Mouse (Mus musculus) ovary, adult 2 months (tissue): Measurements from ENCODE around the gene Olfr1219. TPM values are rescaled to one million over a fixed set of nuclear protein-coding genes. Genes with fewer than 3 reads are reported as not detected.

Experiments used
- polyA plus RNA-seq: library from polyadenylated mRNA; depleted of rRNA; stranded (reverse); fragments of >200 nt; gene quantifications from 2 replicates; pipeline ENCODE4 v1.2.3, GENCODE M21; 2012; rRNA removed

The Olfr1219 gene
- polyA plus RNA-seq, result not detected in 2 replicates

DNA sequence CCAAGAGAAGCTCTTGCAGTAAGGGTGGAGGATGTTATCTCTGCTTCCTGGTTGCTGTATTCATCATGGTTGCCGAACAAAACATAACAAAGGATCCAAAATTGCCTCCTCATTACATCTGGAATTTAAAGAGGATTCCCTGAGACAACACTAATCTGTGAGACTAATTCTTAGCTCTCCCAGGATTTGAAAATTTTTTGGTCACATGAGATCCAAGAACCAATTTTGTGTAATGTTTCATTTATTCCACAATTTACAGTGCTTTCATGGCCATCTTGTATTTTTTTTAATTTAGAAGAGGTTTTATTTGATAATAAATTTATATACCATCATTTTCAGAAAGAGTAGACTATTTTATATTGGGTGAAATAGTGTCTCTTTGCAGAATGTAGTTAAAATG lies at the start of gene Olfr1219:
Gene Olfr1219 (minus strand): TSS at position 101 of the 400 bp plus-strand sequence.

DNA sequence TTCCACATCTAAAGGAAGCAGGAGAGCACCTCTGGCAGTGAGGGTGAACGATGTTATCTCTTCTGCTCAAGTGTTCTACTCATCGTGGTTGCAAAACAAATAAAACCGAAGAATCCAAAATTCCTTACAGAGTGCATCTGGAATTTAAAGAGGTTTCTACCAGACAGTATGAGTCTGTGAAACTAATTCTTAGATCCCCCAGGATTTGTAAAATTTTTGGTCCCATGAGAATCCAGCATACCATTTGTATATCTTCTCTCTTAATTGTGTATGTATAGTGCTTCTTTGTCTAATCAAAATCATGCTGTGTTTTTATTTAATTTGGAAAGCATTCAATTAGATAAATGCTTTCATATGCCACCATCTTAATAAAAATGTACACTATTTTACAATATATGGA lies 49.6 kb upstream of the Olfr1219 start, which contains the start of gene Olfr1222:
Gene Olfr1222 (minus strand): TSS at position 101 of the 400 bp plus-strand sequence.

DNA sequence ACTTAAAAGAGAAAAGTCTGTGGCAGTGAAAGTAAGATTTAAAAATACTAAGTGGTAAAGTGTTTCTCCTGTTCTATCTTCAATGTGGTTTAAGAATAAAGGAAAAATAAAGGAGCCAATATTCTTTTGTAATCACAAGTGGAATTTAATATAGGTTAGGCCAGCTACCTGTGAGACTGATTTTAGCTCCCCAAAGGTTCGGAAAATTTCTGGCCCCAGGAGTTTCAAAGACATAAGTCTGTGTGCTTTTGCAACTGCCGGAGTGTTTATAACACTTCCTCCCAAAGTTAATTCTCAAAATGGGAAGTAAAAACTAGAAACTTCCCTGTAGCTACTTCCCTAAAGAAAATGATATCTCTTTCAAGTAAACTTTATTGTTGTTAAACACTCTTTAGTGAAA lies 33.9 kb upstream of the Olfr1219 start, which contains the start of gene Olfr1221:
Gene Olfr1221 (minus strand): TSS at position 101 of the 400 bp plus-strand sequence.

DNA sequence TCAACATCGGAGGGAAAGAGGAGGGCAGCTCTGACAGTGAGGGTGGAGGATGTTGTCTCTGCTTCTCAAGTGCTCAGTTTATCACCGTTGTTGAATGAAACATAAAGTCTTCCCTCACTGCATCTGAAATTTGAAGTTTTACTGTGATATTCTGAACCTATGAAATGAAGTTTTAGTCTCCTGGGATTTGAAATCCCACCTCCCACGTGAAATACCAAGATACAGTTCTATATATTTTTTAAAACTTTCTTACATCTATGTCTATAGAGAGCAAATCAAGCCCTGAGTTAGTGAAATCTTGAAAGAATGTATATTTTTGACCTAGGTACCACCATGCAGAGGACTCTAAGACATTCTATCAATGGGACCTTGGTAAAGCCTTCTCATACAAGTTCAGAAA lies 23.4 kb upstream of the Olfr1219 start, which contains the start of gene Olfr1220:
Gene Olfr1220 (minus strand): TSS at position 101 of the 400 bp plus-strand sequence.

GRCm38 (mm10) chr2:89061087-89061486 lies 22.2 kb downstream of the Olfr1219 start, which contains the start of gene Olfr1218:
TSS of gene Olfr1218 (minus strand) at chr2:89061187.

DNA sequence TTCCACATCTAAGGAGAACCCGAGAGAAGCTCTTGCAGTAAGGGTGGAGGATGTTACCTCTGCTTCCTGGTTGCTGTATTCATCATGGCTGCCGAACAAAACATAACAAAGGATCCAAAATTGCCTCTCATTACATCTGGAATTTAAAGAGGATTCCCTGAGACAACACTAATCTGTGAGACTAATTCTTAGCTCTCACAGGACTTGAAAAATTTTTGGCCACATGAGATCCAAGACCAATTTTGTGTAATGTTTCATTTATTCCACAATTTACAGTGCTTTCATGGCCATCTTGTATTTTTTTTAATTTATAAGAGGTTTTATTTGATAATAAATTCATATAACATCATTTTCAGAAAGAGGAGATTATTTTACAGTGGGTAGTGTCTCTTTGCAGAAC lies 51.3 kb downstream of the Olfr1219 start, which contains the start of gene Olfr1217:
Gene Olfr1217 (minus strand): TSS at position 101 of the 400 bp plus-strand sequence.

Other genes starting within 250 kb of the Olfr1219 start
- gene Olfr1204, start 234.2 kb downstream of the Olfr1219 start, polyA plus RNA-seq, result not detected in 2 replicates
- not detected in 2 replicates for gene Olfr1206, start 220.3 kb downstream of the Olfr1219 start, polyA plus RNA-seq
- gene Olfr1208, start 181.2 kb downstream of the Olfr1219 start, polyA plus RNA-seq, result not detected in 2 replicates
- gene Olfr1209, start 168.4 kb downstream of the Olfr1219 start, polyA plus RNA-seq, result not detected in 2 replicates
- not detected in 2 replicates for gene Olfr1211, start 145.4 kb downstream of the Olfr1219 start, polyA plus RNA-seq
- gene Olfr1212, start 129.5 kb downstream of the Olfr1219 start, polyA plus RNA-seq, result not detected in 2 replicates
- gene Gm13762, start 103.2 kb downstream of the Olfr1219 start, polyA plus RNA-seq, result not detected in 2 replicates
- not detected in 2 replicates for gene Olfr1214, start 90.9 kb downstream of the Olfr1219 start, polyA plus RNA-seq
- gene Olfr1215, start 76.5 kb downstream of the Olfr1219 start, polyA plus RNA-seq, result not detected in 2 replicates
- not detected in 2 replicates for gene Olfr1216, start 65.2 kb downstream of the Olfr1219 start, polyA plus RNA-seq
- not detected in 2 replicates for gene Olfr1217, start 51.4 kb downstream of the Olfr1219 start, polyA plus RNA-seq
- not detected in 2 replicates for gene Olfr1218, start 22.3 kb downstream of the Olfr1219 start, polyA plus RNA-seq
- not detected in 2 replicates for gene Olfr1220, start 23.3 kb upstream of the Olfr1219 start, polyA plus RNA-seq
- gene Olfr1221, start 33.8 kb upstream of the Olfr1219 start, polyA plus RNA-seq, result not detected in 2 replicates
- gene Olfr1222, start 49.5 kb upstream of the Olfr1219 start, polyA plus RNA-seq, result not detected in 2 replicates
- not detected in 2 replicates for gene Olfr1223, start 68.0 kb upstream of the Olfr1219 start, polyA plus RNA-seq
- gene Olfr1224-ps1, start 80.6 kb upstream of the Olfr1219 start, polyA plus RNA-seq, result not detected in 2 replicates
- not detected in 2 replicates for gene Olfr1225, start 91.2 kb upstream of the Olfr1219 start, polyA plus RNA-seq
- not detected in 2 replicates for gene Olfr1226, start 116.5 kb upstream of the Olfr1219 start, polyA plus RNA-seq
- gene Olfr1228, start 170.5 kb upstream of the Olfr1219 start, polyA plus RNA-seq, result not detected in 2 replicates
- gene Olfr1229, start 204.5 kb upstream of the Olfr1219 start, polyA plus RNA-seq, result not detected in 2 replicates
- gene Olfr1230, start 213.8 kb upstream of the Olfr1219 start, polyA plus RNA-seq, result not detected in 2 replicates
- gene Olfr1231, start 223.6 kb upstream of the Olfr1219 start, polyA plus RNA-seq, result not detected in 2 replicates
- not detected in 2 replicates for gene Olfr1232, start 246.2 kb upstream of the Olfr1219 start, polyA plus RNA-seq